Mouse (Mus musculus) adrenal gland, adult 2 months (tissue): ENCODE measurements around the gene Hrk. TPM values are rescaled to one million over a fixed set of nuclear protein-coding genes. Genes with fewer than 3 reads are reported as not detected.
A peak's percentile ranks its signal among the peaks of the same experiment; 100 is the strongest.

Experiments used
- DNase-seq: peaks from one replicate; pipeline ENCODE4 v3.0.0; 2021
- polyA plus RNA-seq: library from polyadenylated mRNA; depleted of rRNA; stranded (reverse); fragments of >200 nt; gene quantifications from 2 replicates; pipeline ENCODE4 v1.2.3, GENCODE M21; 2012; rRNA removed
- total RNA-seq, 2 experiments: library from RNA; stranded (reverse); gene quantifications; 2 replicates each; pipeline ENCODE4 v1.2.3; 2021

Hrk gene
- total and polyA plus RNA-seq, 3 experiments: not detected

DNA sequence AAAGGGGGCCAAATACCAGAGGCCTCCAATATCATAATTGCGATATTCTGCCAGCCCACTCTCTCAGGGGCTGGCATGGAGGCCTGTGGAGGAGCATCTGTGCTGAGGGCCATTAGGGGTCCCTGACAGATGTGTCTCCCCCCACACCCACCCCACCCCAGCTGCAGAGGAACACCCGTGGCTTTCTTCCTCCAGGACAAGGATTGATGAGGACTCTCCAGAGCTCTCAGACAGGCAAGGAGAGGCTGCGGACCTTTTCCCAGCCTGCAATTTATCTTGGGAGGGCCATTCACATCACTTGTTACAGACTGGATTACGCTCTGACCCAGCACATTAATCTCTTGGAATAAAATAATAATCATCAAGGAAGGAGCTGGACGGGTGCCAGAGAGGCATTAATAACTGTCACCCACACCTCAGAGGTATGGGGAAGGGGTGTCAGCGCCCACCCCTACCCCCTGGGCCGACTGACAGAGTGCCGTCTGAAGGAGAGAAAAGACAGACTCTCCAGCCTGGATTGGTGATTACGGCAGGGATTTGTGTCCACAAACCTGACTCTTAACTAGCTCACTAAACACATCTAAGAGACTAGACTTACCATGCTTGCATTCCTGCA is 58.8 kb downstream of the Hrk start:
- DNase-seq: no peak

DNA sequence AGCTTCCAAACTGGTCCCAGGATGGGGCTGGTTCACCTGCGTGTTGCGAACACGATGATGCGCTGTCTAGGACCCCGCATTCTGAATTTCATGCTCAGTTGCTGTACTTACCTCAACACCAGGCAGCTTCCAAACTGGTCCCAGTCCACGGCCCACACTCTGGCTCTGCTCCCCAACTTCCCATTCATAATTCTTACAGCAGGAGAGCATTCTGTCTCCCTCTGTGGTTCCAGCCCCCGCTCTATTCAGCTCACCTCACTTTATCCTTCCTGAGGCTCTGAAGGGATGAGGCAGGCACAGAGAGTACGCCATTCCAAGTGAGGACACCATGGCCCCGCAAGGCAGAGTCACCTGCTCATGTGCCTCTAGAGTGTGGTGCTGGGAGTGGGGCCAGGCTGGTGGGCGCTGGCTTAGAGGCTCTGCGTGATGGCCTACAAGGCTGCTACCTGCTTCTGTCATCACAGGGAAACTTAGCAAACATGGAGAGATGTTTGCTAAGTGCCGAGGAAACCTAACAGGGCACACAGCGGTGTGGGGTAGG is 65.7 kb downstream of the Hrk start:
- DNase-seq: no peak

DNA sequence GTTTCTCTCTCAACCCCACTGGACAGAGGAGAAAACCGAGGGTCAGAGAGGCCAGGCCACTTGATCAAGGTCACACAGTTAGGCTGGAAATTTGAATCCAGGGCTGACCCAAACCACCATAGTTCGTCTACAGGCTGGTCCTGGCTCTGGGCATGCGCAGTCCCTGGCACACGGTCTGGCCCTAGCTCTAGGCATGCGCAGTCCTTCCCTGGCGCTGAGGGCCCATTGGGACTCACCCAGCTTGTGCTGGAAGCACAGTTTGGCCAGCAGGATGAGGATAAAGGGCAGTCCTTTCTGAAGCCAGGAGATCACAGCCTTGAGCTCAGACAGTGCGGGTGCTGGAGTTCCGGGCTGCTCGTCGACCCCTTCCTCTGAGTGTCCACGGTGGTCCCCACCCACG is 72.4 kb downstream of the Hrk start:
- DNase-seq: peak; percentile 50

Other genes with a start within 250 kb of the Hrk start
- 10 to 100 TPM; 52.6 to 95.2 TPM for gene Fbxo21, start 187.9 kb upstream of the Hrk start, total RNA-seq
- 93.6 and 106 TPM in 2 replicates for gene Fbxo21, start 187.9 kb upstream of the Hrk start, polyA plus RNA-seq
- gene Tesc, start 136.9 kb upstream of the Hrk start, total RNA-seq: 100 to 1,000 TPM; 109 to 185 TPM
- gene Tesc, start 136.9 kb upstream of the Hrk start, polyA plus RNA-seq: 737 and 1,088 TPM in 2 replicates
- gene Fbxw8, start 9.2 kb upstream of the Hrk start, total RNA-seq: 10 to 100 TPM; 36.0 to 50.1 TPM
- gene Fbxw8, start 9.2 kb upstream of the Hrk start, polyA plus RNA-seq: 51.8 and 54.6 TPM in 2 replicates
- 1 to 10 TPM; 3.7 to 4.2 TPM for gene Rnft2, start 80.5 kb downstream of the Hrk start, total RNA-seq
- 9.2 TPM in 2 replicates for gene Rnft2, start 80.5 kb downstream of the Hrk start, polyA plus RNA-seq
- gene 2410131K14Rik, start 80.6 kb downstream of the Hrk start, total RNA-seq: 1 to 10 TPM; 5.3 to 8.1 TPM
- 5.3 and 6.2 TPM in 2 replicates for gene 2410131K14Rik, start 80.6 kb downstream of the Hrk start, polyA plus RNA-seq